Mouse (Mus musculus) testis, postnatal 10 days (tissue): ENCODE measurements around the gene Tacc2.
"Not testable (repeated sequence)": the region's sequence is repeated elsewhere in the genome, so short reads cannot be mapped to it uniquely, and the experiment has no call there.

Experiments
- DNase-seq: peaks from one replicate; pipeline ENCODE4 v3.0.0; 2021; ENCODE audit warnings: low spot score

Tacc2 gene

GRCm38 (mm10) chr7:130577388-130578003 lies at the start of gene Tacc2:
Gene Tacc2, plus strand, starts transcription at chr7:130577438.
- no peak for DNase-seq

- not testable (repeated sequence) for DNase-seq
Measured at GRCm38 (mm10) chr7:130531138-130531537, 46.1 kb upstream of the Tacc2 start.

DNA sequence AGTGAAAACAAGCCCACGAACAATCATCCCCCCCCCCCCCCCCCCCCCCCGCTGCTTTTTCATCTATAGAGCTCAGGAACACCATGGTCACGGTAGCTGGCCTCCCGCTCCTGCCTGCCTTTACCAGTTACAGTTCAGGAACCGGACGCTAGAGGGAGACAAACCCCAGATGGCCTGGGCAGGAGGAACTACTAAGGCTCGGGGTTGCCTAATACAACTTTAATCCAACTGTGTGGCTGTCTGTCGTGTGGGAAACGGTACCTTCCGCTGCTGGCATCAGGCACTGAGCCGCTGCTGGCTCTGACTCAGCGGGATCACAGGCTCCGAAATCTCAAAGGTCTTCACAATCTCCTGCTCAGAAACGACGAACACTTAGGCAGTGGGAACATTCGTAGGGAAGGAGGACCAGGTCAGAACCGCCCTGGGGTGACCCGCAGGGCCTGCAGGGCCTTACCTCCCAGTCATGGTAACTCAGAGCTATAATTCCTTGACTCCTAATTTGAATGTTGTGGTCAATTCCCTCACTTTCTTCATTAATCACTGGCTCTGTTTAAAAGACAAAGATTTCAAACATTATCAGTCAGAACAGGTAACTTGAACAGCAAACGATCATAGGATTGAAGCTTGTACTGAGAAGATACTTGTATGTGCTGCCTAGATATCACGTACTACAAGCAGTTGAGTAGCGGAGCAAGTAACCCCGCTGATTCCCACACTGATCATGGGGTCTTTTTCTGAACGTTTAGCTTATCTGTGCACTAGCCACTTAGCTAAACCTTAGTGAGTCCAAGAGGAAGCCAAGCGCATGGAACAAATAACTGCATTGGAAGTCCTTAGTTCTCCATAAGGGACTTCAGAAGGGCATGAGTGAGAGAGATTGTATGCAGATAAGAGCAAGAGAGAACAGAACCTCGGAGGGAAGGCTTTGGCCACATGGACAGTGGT lies 43.6 kb upstream of the Tacc2 start:
- peak; percentile 95 for DNase-seq

GRCm38 (mm10) chr7:130535174-130535573 lies 42.1 kb upstream of the Tacc2 start:
- no peak for DNase-seq

DNA sequence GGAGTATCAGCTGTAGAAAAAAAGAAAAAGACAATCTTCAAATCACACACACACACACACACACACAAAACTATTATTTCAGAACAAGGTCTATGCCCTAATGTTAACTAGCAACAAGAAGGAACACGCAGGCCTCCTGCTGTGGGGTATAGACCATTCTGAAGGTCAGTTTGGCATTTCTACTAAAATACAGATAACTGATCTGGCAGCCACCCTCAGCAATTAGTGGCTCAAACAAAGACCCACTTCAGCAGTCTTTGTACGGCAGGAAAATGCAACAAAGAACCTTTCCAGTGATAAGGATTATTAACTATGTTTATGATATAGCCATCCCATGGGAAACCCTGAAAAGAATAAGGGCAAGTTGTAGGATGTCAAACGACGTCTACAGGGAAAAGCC lies 40.2 kb upstream of the Tacc2 start:
- DNase-seq = no peak

DNA sequence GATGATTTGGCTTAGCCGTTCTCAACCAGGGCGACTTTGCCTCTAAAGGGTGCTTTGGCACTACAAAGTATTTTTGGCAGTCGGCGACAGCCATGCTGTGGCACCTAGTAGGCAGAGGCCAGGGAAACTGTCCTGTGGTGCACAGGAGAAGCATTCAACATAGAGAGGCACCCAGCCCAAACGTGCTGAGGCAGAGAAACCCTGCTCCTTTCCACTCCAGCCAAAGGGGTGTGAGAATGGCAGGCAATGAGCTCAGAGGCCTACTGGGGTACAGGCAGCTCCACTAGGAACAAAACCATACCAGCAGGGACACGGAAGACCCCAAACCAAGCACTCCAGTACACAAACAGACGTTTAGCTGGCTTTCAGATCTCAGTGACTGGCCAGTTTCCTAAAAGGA lies 37.1 kb upstream of the Tacc2 start:
- no peak for DNase-seq

DNA sequence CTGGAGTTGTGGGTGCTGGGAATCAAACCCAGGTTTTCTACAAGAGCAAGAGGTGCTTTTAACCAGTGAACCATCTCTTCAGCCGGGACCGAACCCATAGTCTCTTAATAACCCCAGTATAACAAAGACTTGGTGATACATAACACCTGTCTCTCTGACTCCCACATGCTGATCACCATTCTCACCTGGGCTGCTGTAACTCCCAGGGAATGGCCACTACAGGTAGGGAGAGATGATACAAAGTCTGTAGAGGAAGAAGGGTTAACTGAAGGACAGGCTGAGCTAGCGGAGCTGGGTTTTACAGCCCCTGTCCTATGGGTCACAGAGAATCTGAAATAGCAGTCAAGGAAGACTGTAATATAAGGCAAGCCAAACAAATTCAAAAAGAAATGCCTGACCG lies 34.1 kb upstream of the Tacc2 start:
- DNase-seq = no peak

DNA sequence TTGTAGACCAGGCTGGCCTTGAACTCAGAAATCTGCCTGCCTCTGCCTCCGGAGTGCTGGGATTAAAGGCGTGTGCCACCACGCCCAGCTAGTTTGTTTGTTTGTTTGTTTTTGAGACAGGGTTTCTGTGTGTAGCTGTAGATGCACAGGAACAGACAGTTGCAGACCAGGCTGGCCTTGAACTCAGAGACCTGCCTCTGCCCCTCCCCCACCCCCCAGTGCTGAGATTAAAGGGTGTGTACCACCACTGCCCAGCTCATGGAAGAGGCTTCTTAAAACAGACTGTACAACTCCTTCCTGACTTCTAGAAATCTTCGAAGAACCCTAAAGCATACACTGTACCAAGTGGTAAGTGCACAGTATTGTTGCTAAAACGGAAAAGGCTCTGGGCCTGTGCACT lies 31.8 kb upstream of the Tacc2 start:
- no peak for DNase-seq

DNA sequence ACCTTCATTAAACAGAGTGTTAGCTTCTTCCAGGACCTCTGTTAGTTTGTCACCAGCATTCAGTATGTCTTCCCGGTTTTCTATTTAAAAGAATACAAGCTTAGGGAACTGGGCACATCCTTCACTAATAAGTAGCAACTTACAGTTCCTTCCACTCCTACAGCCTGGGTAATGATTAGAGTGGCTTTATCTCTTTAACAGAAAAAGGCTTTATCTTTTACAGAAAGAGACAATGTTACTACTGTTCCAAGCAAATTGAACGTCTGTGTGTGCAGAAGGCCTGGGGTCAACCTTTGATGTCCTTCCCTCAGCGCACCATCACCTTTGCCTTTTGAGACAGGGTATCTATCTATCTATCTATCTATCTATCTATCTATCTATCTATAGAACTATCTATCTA lies 31.3 kb upstream of the Tacc2 start:
- no peak for DNase-seq

DNA sequence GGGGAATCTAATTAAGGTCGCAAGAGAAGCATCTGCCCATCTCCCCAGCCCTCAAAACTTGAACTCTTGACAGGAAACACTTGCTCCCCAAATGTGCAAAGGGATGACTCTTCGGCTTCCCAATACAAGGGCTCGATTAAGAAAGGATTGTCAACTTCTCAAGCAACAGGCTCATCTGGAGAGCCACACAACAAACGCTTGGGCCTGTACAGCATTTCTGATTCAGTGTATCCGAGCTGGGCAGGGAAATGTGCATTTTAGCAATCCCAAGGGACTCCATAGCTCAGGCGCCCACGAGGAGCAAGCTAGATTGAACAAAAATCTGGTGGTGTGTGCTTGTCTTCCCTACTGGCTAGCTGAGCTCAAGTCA lies 30.8 kb upstream of the Tacc2 start:
- no peak for DNase-seq

GRCm38 (mm10) chr7:130546791-130547484 lies 30.3 kb upstream of the Tacc2 start:
- DNase-seq = peak; percentile 93

- no peak for DNase-seq
Measured at GRCm38 (mm10) chr7:130547635-130548175, 29.5 kb upstream of the Tacc2 start.

GRCm38 (mm10) chr7:130552780-130553179 lies 24.5 kb upstream of the Tacc2 start:
- no peak for DNase-seq

GRCm38 (mm10) chr7:130553321-130553720 lies 23.9 kb upstream of the Tacc2 start:
- DNase-seq = no peak

- no peak for DNase-seq
Measured at GRCm38 (mm10) chr7:130555597-130555996, 21.6 kb upstream of the Tacc2 start.

DNA sequence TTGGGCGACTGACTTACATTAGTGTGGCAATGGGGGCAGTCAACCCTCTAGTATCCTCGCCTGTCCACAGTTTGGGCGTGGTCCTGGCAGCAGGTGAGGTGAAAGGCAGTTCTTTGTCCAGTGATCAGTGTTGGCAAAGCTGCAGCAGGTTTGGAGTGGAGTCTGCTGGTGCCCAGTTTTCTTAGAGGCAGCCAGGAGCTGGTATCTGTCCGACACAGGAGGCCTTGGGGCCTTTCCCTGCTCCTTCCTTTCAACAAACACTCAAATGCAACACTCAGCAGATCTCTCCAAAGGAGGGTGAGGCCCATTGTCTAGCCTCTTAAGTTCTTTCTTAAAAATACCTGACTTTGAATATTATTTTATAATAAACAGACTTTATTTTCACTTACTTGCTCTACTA lies 18.6 kb upstream of the Tacc2 start:
- DNase-seq = no peak

DNA sequence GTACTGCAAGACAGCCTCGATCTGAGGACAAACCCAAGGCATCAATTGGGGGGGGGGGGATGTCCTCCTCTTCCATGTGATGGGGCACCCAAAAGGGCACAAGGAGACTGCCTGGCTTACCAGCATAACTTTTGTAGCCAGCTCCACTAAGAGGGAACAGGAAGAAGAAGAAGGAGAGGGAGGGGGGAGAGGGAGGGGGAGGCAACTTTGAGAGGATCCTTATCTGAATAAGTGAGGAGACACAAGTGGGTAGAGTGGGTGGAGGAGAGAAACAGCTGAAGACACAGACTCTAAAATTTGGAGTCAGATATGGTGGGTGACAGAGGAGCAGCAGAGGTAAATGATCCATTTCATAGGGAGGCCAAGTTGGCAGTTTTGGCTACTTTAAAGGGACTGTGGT lies 16.3 kb upstream of the Tacc2 start:
- DNase-seq = no peak

DNA sequence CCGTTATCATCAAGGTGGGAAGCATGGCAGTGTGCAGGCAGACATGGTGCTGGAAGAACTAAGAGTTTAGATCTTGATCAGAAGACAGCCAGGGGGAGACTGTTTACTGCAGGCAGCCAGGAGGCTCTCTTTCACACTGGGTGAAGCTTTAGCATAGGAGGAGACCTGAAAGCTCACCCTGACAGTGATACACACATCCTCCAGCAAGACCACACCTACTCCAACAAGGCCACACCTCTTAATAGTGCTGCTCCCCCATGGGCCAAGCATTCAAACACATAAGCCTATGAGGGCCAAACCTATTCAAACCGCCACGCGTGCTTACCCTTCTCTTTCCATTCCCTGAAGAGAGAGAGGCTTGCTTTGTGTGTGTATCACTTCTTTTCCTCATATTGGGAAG lies 14.0 kb upstream of the Tacc2 start:
- no peak for DNase-seq

DNA sequence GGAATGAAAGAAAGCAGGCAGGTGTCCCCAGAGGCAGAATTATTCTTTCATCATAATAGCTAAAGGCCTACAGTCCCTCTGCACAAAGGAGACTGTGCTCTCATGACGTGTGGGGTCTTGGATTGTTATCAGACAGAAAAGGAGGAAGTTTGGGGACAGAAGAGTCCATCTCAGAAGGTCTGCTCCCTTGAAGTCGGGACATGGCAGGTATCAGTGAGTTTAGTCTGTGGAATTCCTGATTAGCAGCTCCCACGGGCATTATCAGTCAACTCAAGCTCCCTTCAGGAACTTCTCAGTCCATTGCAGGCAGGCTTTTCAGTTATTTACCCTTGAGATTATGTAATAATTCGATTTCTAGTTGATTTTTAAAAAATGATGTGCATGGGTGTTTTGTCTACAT lies 13.4 kb upstream of the Tacc2 start:
- DNase-seq = no peak

DNA sequence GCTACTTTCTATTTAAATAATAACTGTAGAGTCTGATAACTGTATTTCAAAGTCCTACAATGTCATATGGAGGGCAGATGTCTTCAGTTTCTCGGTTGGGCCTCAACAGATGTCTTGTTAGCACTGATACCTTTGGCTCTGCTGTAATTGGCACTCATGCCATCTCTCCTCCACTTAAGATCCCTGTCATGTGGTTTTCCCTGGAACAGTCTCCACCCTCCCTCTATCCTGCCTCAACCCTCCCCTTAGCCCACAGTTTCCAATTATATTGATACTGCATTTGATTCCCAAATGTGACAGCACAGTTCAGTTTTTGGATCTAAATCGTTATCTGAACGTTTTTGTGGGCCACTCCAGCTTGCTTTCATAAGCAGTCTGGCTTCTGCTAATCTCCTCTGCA lies 12.6 kb upstream of the Tacc2 start:
- DNase-seq = no peak

- DNase-seq = no peak
Measured at GRCm38 (mm10) chr7:130568783-130569436, 8.3 kb upstream of the Tacc2 start.

DNA sequence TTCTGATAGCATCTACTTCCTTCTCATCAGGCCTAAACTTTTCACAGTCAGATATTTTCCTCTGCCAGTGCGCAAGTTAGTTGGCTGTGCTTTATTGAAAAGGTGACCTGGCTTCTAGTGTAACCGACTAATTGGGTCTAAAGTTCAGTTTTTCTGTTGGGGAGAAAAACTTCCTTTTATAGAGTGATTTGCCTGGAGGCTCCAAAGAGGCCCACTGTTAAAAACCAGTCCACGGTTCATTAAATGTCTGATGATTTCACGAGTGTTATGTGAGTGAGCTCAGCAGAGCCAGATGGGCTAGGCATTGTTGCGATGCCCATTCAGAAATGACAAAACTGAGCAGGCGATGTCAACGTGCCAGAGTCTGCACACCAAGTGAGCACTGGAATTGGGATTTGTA lies 6.8 kb upstream of the Tacc2 start:
- DNase-seq = no peak
